Comparison of ENCODE assay signal across 18 mouse cellular contexts in genomic region chr10:69832241-69832640, GRCm38 (mm10).
"Had no signal": no experiment of that assay in that cellular context is flagged by ENCODE, and none has a peak within 500 bp of the region (broad histone marks: within the 10 kb centered on the region; RNA-seq: fewer than 3 reads in every experiment).

No protein-coding gene starts in this region.

- H3K27me3 ChIP-seq: kidney, embryonic 15.5 days; liver, embryonic 15.5 days; lung, embryonic 15.5 days; megakaryocyte, embryonic 14.5 days; midbrain, embryonic 15.5 days; neural tube, embryonic 13.5 days; stomach, embryonic 15.5 days had no signal

- H3K4me2 ChIP-seq: kidney, embryonic 15.5 days; liver, embryonic 11.5 days; liver, embryonic 15.5 days; lung, embryonic 15.5 days; midbrain, embryonic 11.5 days; midbrain, embryonic 15.5 days; neural tube, embryonic 13.5 days; stomach, embryonic 15.5 days had no signal

- H3K4me1 ChIP-seq: kidney, embryonic 15.5 days; limb, embryonic 10.5 days; liver, embryonic 15.5 days; megakaryocyte, embryonic 14.5 days; midbrain, embryonic 15.5 days; stomach, embryonic 15.5 days had no signal

- DNase-seq: kidney, adult 18-20 months; kidney, postnatal 25 days; retina, postnatal 1 day; right cerebral cortex, postnatal 4 days; thymus, adult 2 months; thymus, postnatal 25 days had no signal

- H3K27ac ChIP-seq: kidney, embryonic 15.5 days; left cerebral cortex, adult 2 months; limb, embryonic 10.5 days; liver, embryonic 15.5 days; lung, embryonic 15.5 days; macrophage; midbrain, embryonic 15.5 days; neural tube, embryonic 13.5 days; stomach, embryonic 15.5 days had no signal

- H3K36me3 ChIP-seq: kidney, embryonic 15.5 days; limb, embryonic 10.5 days; liver, embryonic 15.5 days; lung, embryonic 15.5 days; midbrain, embryonic 15.5 days; stomach, embryonic 15.5 days had no signal

- H3K9me3 ChIP-seq: kidney, embryonic 15.5 days; limb, embryonic 10.5 days; liver, embryonic 15.5 days; lung, embryonic 15.5 days; midbrain, embryonic 15.5 days; neural tube, embryonic 13.5 days; stomach, embryonic 15.5 days had no signal

- H3K9ac ChIP-seq: kidney, embryonic 15.5 days; liver, embryonic 15.5 days; lung, embryonic 15.5 days; midbrain, embryonic 15.5 days; neural tube, embryonic 13.5 days; stomach, embryonic 15.5 days had no signal

- H3K4me3 ChIP-seq: kidney, embryonic 15.5 days; left cerebral cortex, adult 2 months; limb, embryonic 10.5 days; liver, embryonic 15.5 days; lung, embryonic 15.5 days; megakaryocyte, embryonic 14.5 days; midbrain, embryonic 15.5 days; neural tube, embryonic 13.5 days; stomach, embryonic 15.5 days had no signal
